Mouse (Mus musculus) heart, adult 10 weeks (tissue): ENCODE results near the gene Scn9a. TPM values are rescaled to one million over a fixed set of nuclear protein-coding genes. Genes with fewer than 3 reads are reported as not detected.

ENCODE experiments used
- polyA plus RNA-seq: library from polyadenylated mRNA; stranded (reverse); fragments of 350-450 nt; fragmentation: Illumina TruSeq; extraction: RNeasy Lipid Tissue Mini Kit (QIAGEN cat#74804); gene quantifications from one replicate; pipeline ENCODE4 v1.2.3, GENCODE M21; 2014; ENCODE audit warnings: low read depth, low replicate concordance

The Scn9a gene
- 0.05 TPM for polyA plus RNA-seq

GRCm38 (mm10) chr2:66634580-66635359 lies at the start of gene Scn9a:
Gene Scn9a, minus strand, starts transcription at chr2:66634962.

GRCm38 (mm10) chr2:66440711-66441110 lies 194.1 kb downstream of the Scn9a start, which contains the start of gene Scn1a:
Gene Scn1a, minus strand, starts transcription at chr2:66440840.

Other genes starting within 250 kb of the Scn9a start
- not detected for gene Scn1a, start 194.1 kb downstream of the Scn9a start, polyA plus RNA-seq
- gene Scn7a, start 150.0 kb upstream of the Scn9a start, polyA plus RNA-seq: 10.9 TPM